Mouse (Mus musculus) liver, postnatal 0 days (tissue): ENCODE measurements around the gene Rb1. TPM values are rescaled to one million over a fixed set of nuclear protein-coding genes. Genes with fewer than 3 reads are reported as not detected.

Experiments
- ATAC-seq: fragments of 200-750 bp; cut with Nextera tagmentation; 2 replicates; pipeline ENCODE4 v1.8.0; 2017; ENCODE audit warnings: mild to moderate bottlenecking, moderate library complexity
- DNase-seq: peaks from one replicate; pipeline ENCODE4 v3.0.0-alpha.2; 2016
- H3K27ac ChIP-seq: fragments of 300-500 bp; sonication (generic); 2 replicates; pipeline ENCODE4 v1.5.1; 2014; ENCODE audit warnings: antibody characterized with exemption, moderate library complexity, mild to moderate bottlenecking, low read depth
- H3K27me3 ChIP-seq: fragments of 300-500 bp; sonication (generic); 2 replicates; pipeline ENCODE4 v1.6.1; 2014; ENCODE audit warnings: low read length, control low read depth, mixed read lengths; ENCODE audit not compliant: insufficient read depth
- H3K36me3 ChIP-seq: fragments of 300-500 bp; sonication (generic); replicated peaks from 2 replicates; pipeline ENCODE4 v1.6.1; 2014; ENCODE audit warnings: mild to moderate bottlenecking, control low read depth, low read length, moderate library complexity, mixed read lengths; ENCODE audit not compliant: insufficient read depth
- H3K4me1 ChIP-seq: fragments of 300-500 bp; sonication (generic); 2 replicates; pipeline ENCODE4 v1.6.1; 2014; ENCODE audit warnings: antibody characterized with exemption, mild to moderate bottlenecking, control low read depth; ENCODE audit not compliant: insufficient read depth
- H3K4me2 ChIP-seq: fragments of 300-500 bp; sonication (generic); 2 replicates; pipeline ENCODE4 v1.6.1; 2014; ENCODE audit warnings: low read depth, mild to moderate bottlenecking, low read length, moderate library complexity, mixed read lengths
- H3K4me3 ChIP-seq: fragments of 300-500 bp; sonication (generic); 2 replicates; pipeline ENCODE4 v1.5.1; 2014; ENCODE audit warnings: low read depth, low read length
- H3K9ac ChIP-seq: fragments of 300-500 bp; sonication (generic); replicated peaks from 2 replicates; pipeline ENCODE4 v1.6.1; 2014; ENCODE audit warnings: mild to moderate bottlenecking, moderate library complexity
- H3K9me3 ChIP-seq: fragments of 300-500 bp; sonication (generic); 2 replicates; pipeline ENCODE4 v1.6.1; 2016; ENCODE audit warnings: mild to moderate bottlenecking, control low read depth, low read length, mixed read lengths
- CTCF ChIP-seq: sonication (generic); IDR thresholded peaks from 2 replicates; pipeline ENCODE4 v1.5.1; 2016; ENCODE audit warnings: antibody characterized with exemption, low read depth
- EP300 ChIP-seq: IDR thresholded peaks from 2 replicates; pipeline ENCODE4 v1.6.1; 2016; ENCODE audit warnings: antibody characterized with exemption, low read depth, mild to moderate bottlenecking
- WGBS: fragments of 180-500 bp; shearing (Covaris S2); extraction: QIAGEN DNeasy Blood & Tissue Kit; methylation state at CpG from one replicate; pipeline ENCODE4 v1.1.7; 2014; ENCODE audit not compliant: insufficient replicate concordance; 5-methylcytosine and 5-hydroxymethylcytosine counted together
- polyA plus RNA-seq: library from polyadenylated mRNA; unstranded; fragments of >200 nt; fragmentation: Nextera tagmentation; extraction: Ambion mirVana; gene quantifications from 2 replicates; pipeline ENCODE4 v1.2.1, GENCODE M21; 2015

Gene Rb1
- polyA plus RNA-seq, 1 experiment from 2014 or later = 23.6 TPM

- Histone ChIP-seq H3K27me3 (no peaks in the 10 kb centered on the region), H3K4me2 (no peak overlapping the region), H3K36me3 (peaks cover 2% of the 10 kb centered on the region; the same call in 1 of the 2 replicates), H3K4me3 (no peak overlapping the region), H3K4me1 (peaks cover 6% of the 10 kb centered on the region), H3K9ac (no peak overlapping the region), H3K9me3 (no peaks in the 10 kb centered on the region), H3K27ac (no peak overlapping the region)
- no peak for TF ChIP-seq CTCF
- TF ChIP-seq EP300 = no peak
- no peak for DNase-seq
- 76% methylated on average over 3 of the region's 3 CpGs for WGBS
- ATAC-seq = no peak
Measured at GRCm38 (mm10) chr14:73148125-73148524, 177.5 kb downstream of the Rb1 start.

- ATAC-seq (no peak), DNase-seq (no peak)
- H3K4me1 ChIP-seq = peaks cover 6% of the 10 kb centered on the region
- no peak overlapping the region for H3K9ac ChIP-seq
- no peaks in the 10 kb centered on the region for H3K36me3 ChIP-seq
- no peak overlapping the region for H3K27ac ChIP-seq
- H3K9me3 ChIP-seq = no peaks in the 10 kb centered on the region
- no peak overlapping the region for H3K4me2 ChIP-seq
- TF ChIP-seq EP300 = no peak
- TF ChIP-seq CTCF = no peak
- WGBS = 40% methylated on average over 3 of the region's 3 CpGs
- no peak overlapping the region for H3K4me3 ChIP-seq
- no peaks in the 10 kb centered on the region for H3K27me3 ChIP-seq
Measured at GRCm38 (mm10) chr14:73146721-73147120, 178.9 kb downstream of the Rb1 start.

- ATAC-seq (no peak), DNase-seq (no peak)
- no peak overlapping the region for H3K9ac ChIP-seq
- H3K9me3 ChIP-seq = no peaks in the 10 kb centered on the region
- H3K27ac ChIP-seq = no peak overlapping the region
- TF ChIP-seq CTCF = no peak
- no peak for TF ChIP-seq EP300
- H3K4me1 ChIP-seq = peaks cover 6% of the 10 kb centered on the region
- H3K36me3 ChIP-seq = no peaks in the 10 kb centered on the region
- no peaks in the 10 kb centered on the region for H3K27me3 ChIP-seq
- no peak overlapping the region for H3K4me2 ChIP-seq
- H3K4me3 ChIP-seq = no peak overlapping the region
- WGBS = 79% methylated on average over 4 of the region's 4 CpGs
Measured at GRCm38 (mm10) chr14:73145531-73145930, 180.1 kb downstream of the Rb1 start.

- DNase-seq (no peak), ATAC-seq (peak; percentile 18)
- no peaks in the 10 kb centered on the region for H3K27me3 ChIP-seq
- WGBS = 36% methylated on average over 25 of the region's 25 CpGs
- TF ChIP-seq EP300 (no peak), CTCF (no peak)
- H3K36me3 ChIP-seq = no peaks in the 10 kb centered on the region
- peak overlapping the region; percentile 74 for H3K4me3 ChIP-seq
- peak overlapping the region; percentile 95 for H3K9ac ChIP-seq
- H3K4me2 ChIP-seq = peak overlapping the region; percentile 86
- H3K4me1 ChIP-seq = peaks cover 6% of the 10 kb centered on the region
- H3K27ac ChIP-seq = peak overlapping the region; percentile 99
- no peaks in the 10 kb centered on the region for H3K9me3 ChIP-seq
Measured at GRCm38 (mm10) chr14:73143710-73144420, 181.8 kb downstream of the Rb1 start.

- Histone ChIP-seq H3K27me3 (no peaks in the 10 kb centered on the region), H3K36me3 (no peaks in the 10 kb centered on the region), H3K4me2 (peak overlapping the region; percentile 86), H3K27ac (peak overlapping the region; percentile 99), H3K9ac (peak overlapping the region; percentile 95), H3K4me3 (peak overlapping the region; percentile 74), H3K9me3 (no peaks in the 10 kb centered on the region), H3K4me1 (peaks cover 6% of the 10 kb centered on the region)
- peak; percentile 82 for DNase-seq
- 2% methylated on average over 70 of the region's 88 CpGs for WGBS
- peak; percentile 95 for ATAC-seq
- TF ChIP-seq CTCF (no peak), EP300 (no peak)
Measured at GRCm38 (mm10) chr14:73142896-73143709, 182.5 kb downstream of the Rb1 start.

- WGBS = 4% methylated on average over 11 of the region's 11 CpGs
- Histone ChIP-seq H3K9me3 (no peaks in the 10 kb centered on the region), H3K4me3 (peak overlapping the region; percentile 74), H3K9ac (peak overlapping the region; percentile 95), H3K4me2 (peak overlapping the region; percentile 86), H3K4me1 (peaks cover 6% of the 10 kb centered on the region), H3K27me3 (no peaks in the 10 kb centered on the region), H3K27ac (peak overlapping the region; percentile 99), H3K36me3 (no peaks in the 10 kb centered on the region)
- no peak for DNase-seq
- no peak; the same call in 1 of the 2 replicates for ATAC-seq
- no peak for TF ChIP-seq CTCF
- TF ChIP-seq EP300 = no peak
Measured at GRCm38 (mm10) chr14:73142421-73142895, 183.2 kb downstream of the Rb1 start.
